Mouse (Mus musculus) kidney, postnatal 25 days (tissue): ENCODE results near the gene Mtfmt.

Experiments
- DNase-seq, 2 experiments: peaks; one replicate each; pipeline ENCODE4 v3.0.0; 2021; ENCODE audit warnings: mixed read lengths in 2 of 2

The Mtfmt gene

GRCm38 (mm10) chr9:65435671-65436301 lies at the start of gene Mtfmt:
Gene Mtfmt (plus strand): TSS chr9:65435782.
- DNase-seq = peak; percentile 96 to 97

GRCm38 (mm10) chr9:65386373-65387140 lies 49.0 kb upstream of the Mtfmt start:
- peak in 1 of 2 experiments; percentile 18 for DNase-seq

GRCm38 (mm10) chr9:65390752-65391612 lies 44.6 kb upstream of the Mtfmt start:
- DNase-seq = peak; percentile 8 to 48

GRCm38 (mm10) chr9:65391613-65391964 lies 44.0 kb upstream of the Mtfmt start, which contains the start of gene Kbtbd13:
Gene Kbtbd13 (minus strand): TSS chr9:65391652.
- DNase-seq = peak in 1 of 2 experiments; percentile 41

- DNase-seq = peak; percentile 77 to 84
Measured at GRCm38 (mm10) chr9:65392638-65393364, 42.8 kb upstream of the Mtfmt start.

- DNase-seq = no peak
Measured at GRCm38 (mm10) chr9:65393606-65394005, 42.0 kb upstream of the Mtfmt start.

DNA sequence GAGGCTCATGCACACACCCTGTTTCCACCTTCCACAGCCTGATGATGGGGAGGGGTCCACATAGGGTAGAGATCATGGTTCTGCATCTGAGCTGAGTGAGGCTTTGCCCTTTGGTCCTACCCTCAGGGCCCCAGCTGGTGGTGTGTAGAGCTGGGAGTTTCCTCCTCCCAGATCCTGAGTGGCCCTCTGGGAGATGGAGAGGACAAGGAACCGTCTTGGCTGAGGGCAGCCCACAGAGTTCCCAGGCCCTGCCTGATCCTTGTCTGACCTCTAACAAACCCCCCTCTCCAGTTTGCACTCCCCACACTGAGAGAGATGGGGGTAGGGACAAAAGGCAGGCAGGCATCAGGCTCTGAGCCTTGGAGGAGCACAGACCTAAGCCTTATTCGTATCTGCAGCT lies 41.2 kb upstream of the Mtfmt start:
- DNase-seq = no peak

DNA sequence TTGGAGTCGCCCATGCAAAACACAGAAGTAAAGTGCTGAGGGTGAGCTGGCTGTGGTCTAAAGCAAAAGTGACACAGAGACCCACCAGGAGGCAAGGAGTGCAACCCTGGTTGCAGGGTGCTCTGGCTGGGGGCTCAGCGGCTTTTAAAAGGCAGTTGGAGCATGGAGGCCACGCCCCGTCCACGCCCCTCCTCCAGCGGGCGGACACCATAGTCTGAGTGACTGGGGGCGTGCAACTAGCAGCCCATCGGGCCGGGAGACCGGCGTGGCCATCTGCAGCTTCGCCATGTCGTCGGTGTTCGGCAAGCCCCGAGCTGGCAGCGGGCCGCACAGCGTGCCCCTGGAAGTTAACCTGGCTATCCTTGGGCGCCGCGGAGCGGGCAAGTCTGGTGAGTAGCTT lies 37.3 kb upstream of the Mtfmt start, which contains the start of gene Rasl12:
Rasl12 (plus strand) TSS at position 228 of the 400 bp plus-strand sequence.
- peak; percentile 76 to 83 for DNase-seq

GRCm38 (mm10) chr9:65399934-65400333 lies 35.6 kb upstream of the Mtfmt start:
- DNase-seq = no peak

DNA sequence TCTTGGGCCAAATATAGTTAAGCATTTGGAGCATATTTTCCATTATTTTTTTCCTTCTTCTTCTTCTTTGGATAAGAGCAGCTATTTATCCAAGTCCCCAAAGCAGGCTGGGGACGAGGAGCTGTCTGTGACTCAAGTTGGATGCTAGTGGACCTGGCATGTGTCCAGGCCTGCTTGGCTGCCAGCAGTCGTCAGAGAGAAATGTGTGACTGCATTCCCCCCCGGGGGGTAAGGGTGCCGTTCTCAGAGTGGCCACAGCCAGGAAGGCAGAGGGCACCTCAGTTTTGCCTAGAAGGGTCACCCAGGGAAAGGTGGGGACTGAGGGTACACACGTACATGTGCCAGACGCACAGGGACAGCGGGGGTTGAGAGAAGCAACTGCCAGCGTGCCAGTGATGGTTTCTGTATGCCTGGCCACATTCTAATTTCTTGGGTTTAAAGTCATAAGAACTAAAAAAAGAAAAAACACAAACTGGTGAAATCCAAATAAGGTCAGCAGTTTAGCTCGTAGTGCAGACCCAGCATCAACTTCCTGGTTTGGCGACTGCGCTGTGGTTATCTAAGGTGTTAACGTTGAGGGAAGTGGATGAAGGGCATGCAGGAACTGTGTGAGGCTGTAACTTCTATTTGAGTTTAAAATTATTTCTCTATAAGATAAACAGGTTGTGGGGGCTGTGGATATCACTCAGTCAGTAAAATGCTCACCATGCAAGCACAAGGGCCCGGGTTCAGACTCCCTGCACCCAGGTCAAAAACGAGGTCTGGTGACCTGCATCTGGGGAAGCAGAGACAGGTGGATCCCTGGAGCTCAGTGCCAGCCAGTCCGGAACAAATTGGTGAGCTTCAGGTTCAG lies 31.0 kb upstream of the Mtfmt start:
- peak; percentile 88 to 91 for DNase-seq

- DNase-seq = no peak
Measured at GRCm38 (mm10) chr9:65405184-65405449, 30.5 kb upstream of the Mtfmt start.

DNA sequence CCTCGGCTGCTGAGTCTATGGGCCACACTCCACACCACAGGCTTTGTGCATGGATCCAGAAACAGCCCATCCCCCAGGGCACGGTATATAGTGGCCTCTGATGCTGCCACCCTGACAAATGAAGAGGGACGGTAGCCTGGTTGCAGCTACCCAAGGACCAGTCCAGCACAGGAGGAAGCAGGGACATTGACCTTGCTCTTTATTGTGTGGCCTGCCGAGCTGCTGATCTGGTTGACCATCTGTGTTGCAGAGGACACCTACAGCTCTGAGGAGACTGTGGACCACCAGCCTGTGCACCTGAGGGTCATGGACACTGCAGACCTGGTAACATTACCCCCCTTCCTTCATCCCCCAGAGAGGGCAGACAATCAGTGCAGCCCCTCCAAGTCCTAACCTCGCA lies 28.3 kb upstream of the Mtfmt start:
- DNase-seq = no peak

GRCm38 (mm10) chr9:65407861-65408260 lies 27.7 kb upstream of the Mtfmt start:
- DNase-seq = peak; percentile 56 to 89

DNA sequence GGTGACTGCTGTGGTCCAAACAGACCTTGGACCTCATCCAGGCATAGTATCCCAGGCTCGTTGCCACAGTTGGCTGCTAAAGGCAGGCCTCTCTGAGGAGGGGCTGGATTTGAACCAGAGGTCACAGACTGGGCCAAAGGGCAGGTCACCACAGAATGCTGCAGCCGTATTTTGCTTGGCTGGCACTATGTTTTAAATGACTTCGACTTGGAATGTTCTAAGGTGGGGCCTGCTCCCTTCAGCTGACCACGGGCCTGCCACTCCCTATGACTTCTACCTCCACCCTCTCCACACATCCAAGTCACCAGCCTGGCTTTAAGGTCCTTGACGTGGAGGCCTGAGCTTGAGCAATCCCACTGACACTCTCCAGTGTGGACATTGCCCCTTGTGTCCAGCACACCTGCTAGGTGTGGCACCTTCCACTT lies 26.7 kb upstream of the Mtfmt start:
- peak; percentile 89 to 94 for DNase-seq

DNA sequence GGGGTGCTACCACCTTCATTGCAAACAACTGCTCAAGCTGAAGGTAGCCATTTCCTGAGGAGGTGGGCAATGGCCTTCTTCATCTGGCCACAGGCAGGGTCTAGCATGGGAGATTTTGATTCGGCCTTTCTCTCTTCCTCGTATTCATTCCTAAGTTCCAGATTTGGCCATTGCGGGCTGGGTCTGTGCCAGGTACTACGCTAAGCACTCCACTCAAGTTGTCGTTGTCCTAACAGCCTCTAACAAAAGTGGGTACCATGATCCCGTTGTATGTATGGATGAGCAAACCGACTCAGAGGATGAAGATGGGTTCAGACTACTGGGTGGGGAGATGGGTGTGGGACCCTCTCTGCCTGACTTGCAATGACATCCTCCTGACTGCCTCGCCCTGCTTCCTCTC lies 25.2 kb upstream of the Mtfmt start:
- no peak for DNase-seq

GRCm38 (mm10) chr9:65411326-65411725 lies 24.3 kb upstream of the Mtfmt start:
- no peak for DNase-seq

GRCm38 (mm10) chr9:65417738-65418137 lies 17.8 kb upstream of the Mtfmt start:
- no peak for DNase-seq

GRCm38 (mm10) chr9:65419633-65420032 lies 15.9 kb upstream of the Mtfmt start:
- no peak for DNase-seq

DNA sequence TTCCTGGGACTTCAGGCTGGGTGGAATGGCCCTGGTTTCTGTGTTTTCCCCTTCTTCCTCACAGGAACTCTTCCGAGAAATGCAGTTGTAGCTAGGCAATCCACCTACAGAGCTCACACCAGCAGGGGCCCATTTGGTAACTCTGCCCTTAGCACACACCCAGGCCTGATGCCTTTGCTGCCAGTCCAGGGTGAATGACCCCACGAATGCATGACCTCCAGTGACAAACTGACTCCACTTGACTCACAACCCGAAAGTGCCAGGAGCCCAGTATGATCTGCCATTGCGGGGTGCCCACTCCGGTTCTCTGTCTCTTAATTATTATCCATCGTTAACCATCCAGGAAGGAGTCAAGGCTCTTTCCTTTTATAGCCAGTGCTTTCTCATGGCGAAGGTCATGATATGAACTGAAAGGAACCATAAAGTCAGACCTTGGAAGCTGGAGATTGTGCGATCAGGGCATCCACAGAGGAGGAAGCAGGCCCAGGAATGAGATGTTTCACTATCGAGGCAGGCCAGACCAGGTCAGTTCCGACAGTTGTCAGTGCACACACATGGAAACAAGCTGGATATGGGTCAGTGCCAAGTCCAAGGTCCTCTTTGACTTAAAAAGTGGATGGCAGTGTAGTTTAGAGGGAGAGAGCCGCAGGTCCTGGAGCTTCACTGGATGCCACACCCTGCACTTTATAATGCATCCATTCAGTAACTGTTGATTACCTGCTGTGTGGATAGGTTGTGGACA lies 12.7 kb upstream of the Mtfmt start, which contains the start of gene Slc51b:
Slc51b (minus strand) TSS at position 196 of the 742 bp plus-strand sequence.
- peak; percentile 82 to 88 for DNase-seq

- no peak for DNase-seq
Measured at GRCm38 (mm10) chr9:65424393-65424792, 11.2 kb upstream of the Mtfmt start.

DNA sequence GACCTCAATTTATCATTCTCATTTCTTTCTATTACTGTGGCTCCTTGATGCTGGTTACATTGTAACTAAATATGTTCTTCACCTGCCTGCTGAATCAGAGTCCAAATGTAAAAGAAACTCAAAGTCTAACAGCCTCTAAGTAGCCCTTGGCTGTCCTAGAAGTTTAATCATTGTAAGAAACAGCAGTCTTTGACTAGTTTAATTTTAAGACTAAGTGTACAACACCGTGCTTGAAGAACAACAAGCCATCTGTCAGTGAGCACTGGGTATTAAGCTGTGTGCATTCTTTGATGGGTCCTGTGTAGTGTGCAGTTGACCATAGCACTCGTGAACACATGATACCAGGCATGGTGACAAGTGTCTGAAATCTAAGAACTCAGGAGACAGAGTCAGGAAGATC lies 8.1 kb upstream of the Mtfmt start:
- no peak for DNase-seq
